ENCODE assay signal across 11 mouse cellular contexts in the genomic region with DNA sequence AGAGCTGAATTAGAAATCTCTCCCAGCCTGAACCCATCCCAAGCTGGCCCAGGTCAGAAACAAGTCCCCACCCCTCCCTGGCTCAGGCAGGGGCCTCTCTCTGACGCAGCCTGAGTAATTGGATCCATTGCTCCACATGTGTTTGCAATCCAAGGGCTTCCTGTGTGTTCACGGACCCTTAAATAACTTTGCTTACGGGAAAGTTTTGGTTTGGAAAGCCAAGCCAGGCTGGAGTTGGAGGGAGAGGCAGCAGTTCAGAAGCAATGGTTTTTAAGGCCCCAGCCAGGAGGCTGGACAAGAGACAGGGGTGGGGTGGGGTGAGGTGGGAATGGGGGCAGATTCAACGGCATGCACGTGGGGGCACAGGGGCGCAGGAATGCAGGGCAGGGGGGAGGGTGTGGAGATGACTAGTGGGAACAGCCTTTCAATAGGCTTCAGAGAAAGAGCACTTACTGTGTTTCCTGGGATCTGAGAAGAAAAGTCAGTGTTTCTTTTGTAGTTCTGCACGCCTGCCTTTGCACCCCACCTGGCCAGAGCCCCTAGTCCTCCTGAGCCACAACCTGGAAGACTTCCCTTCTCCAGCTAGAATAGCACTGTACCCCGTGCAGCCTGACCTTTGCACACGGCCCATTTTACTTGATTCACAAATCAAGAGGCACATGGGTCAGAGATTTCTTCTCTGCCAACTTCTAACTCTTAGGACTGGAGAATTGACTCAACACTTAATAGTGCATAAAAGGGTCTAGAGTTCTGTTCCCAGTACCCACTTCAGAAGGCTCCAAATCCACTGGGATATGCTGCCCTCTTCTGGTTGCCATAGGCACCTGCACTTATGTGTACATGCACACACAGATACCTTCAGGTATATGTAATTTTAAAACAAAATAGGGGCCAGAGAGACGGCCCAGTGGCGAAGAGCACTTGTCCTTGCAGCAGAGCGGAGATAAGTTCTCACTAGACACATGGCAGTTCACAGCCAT. TPM values are rescaled to one million over a fixed set of nuclear protein-coding genes. Genes with fewer than 3 reads are reported as not detected.
A peak's percentile ranks its signal among the peaks of the same experiment; 100 is the strongest.
DNase-seq lines count a peak whose midpoint lies in the region; ATAC-seq and TF ChIP-seq lines count a peak whose summit lies in the region.
"Had no signal": no experiment of that assay in that cellular context is flagged by ENCODE, and none has a peak within 500 bp of the region (broad histone marks: within the 10 kb centered on the region; RNA-seq: fewer than 3 reads in every experiment).

No protein-coding gene starts in this region.

- DNase-seq in hindbrain, embryonic 11.5 days (ENCODE audit: low spot score), result peak; percentile 44
- no peak for DNase-seq in hindbrain, embryonic 14.5 days (ENCODE audit: low spot score)
- DNase-seq in Muller cell, postnatal 12 days (ENCODE audit: inconsistent ontology term), result peak; percentile 45
- DNase-seq in frontal cortex, adult 2 months (ENCODE audit: extremely low spot score in 1 of 2, low spot score in 1 of 2), result no peak
- no peak for DNase-seq in spleen, postnatal 36 days (ENCODE audit: low spot score in 2 of 2)
- DNase-seq: cerebellum, postnatal 36 days; kidney, postnatal 14 days had no signal

- no peak for ATAC-seq in hindbrain, embryonic 11.5 days (ENCODE audit: low FRiP score)
- no peak for ATAC-seq in hindbrain, embryonic 14.5 days (ENCODE audit: low FRiP score)
- ATAC-seq in limb, embryonic 15.5 days (ENCODE audit: insufficient number of reproducible peaks, low FRiP score, low TSS enrichment, low read depth), result peak; percentile 86
- no peak for ATAC-seq in liver, embryonic 12.5 days
- ATAC-seq: Patski had no signal

- no peaks in the 10 kb centered on the region for H3K4me1 ChIP-seq in hindbrain, embryonic 11.5 days (replicated peaks; ENCODE audit: control insufficient read depth, insufficient read depth, low read length)
- H3K4me1 ChIP-seq in hindbrain, embryonic 14.5 days (replicated peaks; ENCODE audit: control insufficient read depth, insufficient read depth, low read length), result no peaks in the 10 kb centered on the region
- H3K4me1 ChIP-seq in embryonic fibroblast, embryonic 13.5 days (ENCODE audit: control insufficient read depth, insufficient read depth, low read length), result peaks cover 12% of the 10 kb centered on the region
- peaks cover 40% of the 10 kb centered on the region for H3K4me1 ChIP-seq in limb, embryonic 15.5 days
- H3K4me1 ChIP-seq in liver, embryonic 12.5 days, result no peaks in the 10 kb centered on the region

- no peak overlapping the region for H3K4me2 ChIP-seq in hindbrain, embryonic 11.5 days (replicated peaks; ENCODE audit: low read depth, low read length)
- H3K4me2 ChIP-seq in hindbrain, embryonic 14.5 days (replicated peaks), result no peak overlapping the region
- peak overlapping the region; percentile 19; the same call in 1 of the 2 replicates for H3K4me2 ChIP-seq in limb, embryonic 15.5 days
- H3K4me2 ChIP-seq in liver, embryonic 12.5 days, result no peak overlapping the region

- H3K36me3 ChIP-seq in hindbrain, embryonic 11.5 days (ENCODE audit: control insufficient read depth, insufficient read depth, low read length), result no peaks in the 10 kb centered on the region
- no peaks in the 10 kb centered on the region for H3K36me3 ChIP-seq in hindbrain, embryonic 14.5 days (replicated peaks; ENCODE audit: control insufficient read depth, insufficient read depth)
- H3K36me3 ChIP-seq in limb, embryonic 15.5 days, result no peaks in the 10 kb centered on the region
- no peaks in the 10 kb centered on the region for H3K36me3 ChIP-seq in liver, embryonic 12.5 days

- no peak overlapping the region for H3K4me3 ChIP-seq in hindbrain, embryonic 11.5 days (ENCODE audit: low read depth, low read length)
- H3K4me3 ChIP-seq in hindbrain, embryonic 14.5 days (replicated peaks; ENCODE audit: low read length), result no peak overlapping the region
- H3K4me3 ChIP-seq in embryonic fibroblast, embryonic 13.5 days (ENCODE audit: insufficient read depth, low read length), result no peak overlapping the region
- no peak overlapping the region for H3K4me3 ChIP-seq in limb, embryonic 15.5 days
- H3K4me3 ChIP-seq in liver, embryonic 12.5 days, result no peak overlapping the region

- H3K27me3 ChIP-seq in hindbrain, embryonic 11.5 days (ENCODE audit: control insufficient read depth, insufficient read depth, low read length), result no peaks in the 10 kb centered on the region
- H3K27me3 ChIP-seq in hindbrain, embryonic 14.5 days (ENCODE audit: control insufficient read depth, insufficient read depth, low read length), result no peaks in the 10 kb centered on the region
- H3K27me3 ChIP-seq in limb, embryonic 15.5 days, result no peaks in the 10 kb centered on the region
- H3K27me3 ChIP-seq in liver, embryonic 12.5 days (replicated peaks), result no peaks in the 10 kb centered on the region; the same call in 1 of the 2 replicates

- no peak for TF ChIP-seq CTCF in embryonic fibroblast, embryonic 13.5 days (IDR thresholded peaks at IDR 0.05; ENCODE audit: borderline replicate concordance, insufficient read depth, low read length)

- 75% methylated on average over 12 of the region's 12 CpGs for WGBS in hindbrain, embryonic 11.5 days
- WGBS in hindbrain, embryonic 14.5 days, result 79% methylated on average over 12 of the region's 12 CpGs
- 39% methylated on average over 12 of the region's 12 CpGs for WGBS in limb, embryonic 15.5 days
- 64% methylated on average over 12 of the region's 12 CpGs for WGBS in liver, embryonic 12.5 days (ENCODE audit: insufficient replicate concordance)

- no peaks in the 10 kb centered on the region for H3K9me3 ChIP-seq in hindbrain, embryonic 11.5 days (ENCODE audit: control insufficient read depth, low read length)
- H3K9me3 ChIP-seq in hindbrain, embryonic 14.5 days (ENCODE audit: control insufficient read depth, low read length), result peaks cover 4% of the 10 kb centered on the region; the same call in 1 of the 2 replicates
- no peaks in the 10 kb centered on the region for H3K9me3 ChIP-seq in limb, embryonic 15.5 days
- H3K9me3 ChIP-seq in liver, embryonic 12.5 days (replicated peaks), result no peaks in the 10 kb centered on the region

- no peak overlapping the region for H3K9ac ChIP-seq in hindbrain, embryonic 11.5 days (ENCODE audit: low read depth, low read length)
- no peak overlapping the region for H3K9ac ChIP-seq in hindbrain, embryonic 14.5 days
- H3K9ac ChIP-seq in limb, embryonic 15.5 days, result no peak overlapping the region
- H3K9ac ChIP-seq in liver, embryonic 12.5 days, result no peak overlapping the region

- H3K27ac ChIP-seq in hindbrain, embryonic 11.5 days (ENCODE audit: low read depth, low read length), result peak overlapping the region; percentile 42; the same call in 1 of the 2 replicates
- no peak overlapping the region for H3K27ac ChIP-seq in hindbrain, embryonic 14.5 days
- H3K27ac ChIP-seq in embryonic fibroblast, embryonic 13.5 days (ENCODE audit: insufficient read depth, low read length), result peak overlapping the region; percentile 92
- peak overlapping the region; percentile 92 for H3K27ac ChIP-seq in limb, embryonic 15.5 days
- H3K27ac ChIP-seq in liver, embryonic 12.5 days, result no peak overlapping the region

- no peak for TF ChIP-seq POLR2A in embryonic fibroblast, embryonic 13.5 days (IDR thresholded peaks at IDR 0.05; ENCODE audit: low read depth, low read length)

RNA-seq across cellular contexts. Expression of gene Tspan11, which starts 16.8 kb away (rescaled TPM):
- 17.4 and 17.9 TPM in 2 replicates for polyA plus RNA-seq in hindbrain, embryonic 11.5 days (2014; fragmentation: Nextera tagmentation; extraction: Ambion mirVana)
- 4.2 and 5.6 TPM in 2 replicates for polyA plus RNA-seq in hindbrain, embryonic 14.5 days (2014; fragmentation: Nextera tagmentation; extraction: Ambion mirVana)
- polyA plus RNA-seq in embryonic fibroblast, embryonic 13.5 days (2011; ENCODE audit: insufficient read length, low read depth, missing spikeins), result 12.8 and 17.9 TPM in 2 replicates
- 25.3 and 25.4 TPM in 2 replicates for polyA plus RNA-seq in limb, embryonic 15.5 days (2015; fragmentation: Nextera tagmentation; extraction: Ambion mirVana)
- 0.94 and 2.1 TPM in 2 replicates for polyA plus RNA-seq in frontal cortex, adult 2 months (2012; rRNA removed)
- 0.43 and 1.5 TPM in 2 replicates for polyA plus RNA-seq in liver, embryonic 12.5 days (2016; fragmentation: Nextera tagmentation; extraction: Ambion mirVana)
- polyA plus RNA-seq: Patski had no signal

Comparison
In these comparisons a context has a peak if more than half of its experiments do, and no peak if none do; other contexts are left out.
1. DNase-seq: peak in hindbrain, embryonic 11.5 days (single experiment) and Muller cell, postnatal 12 days (single experiment); none in hindbrain, embryonic 14.5 days (single experiment), frontal cortex, adult 2 months (0 of 2) and spleen, postnatal 36 days (0 of 2).
2. H3K27ac ChIP-seq: peak in hindbrain, embryonic 11.5 days (single experiment), embryonic fibroblast, embryonic 13.5 days (single experiment) and limb, embryonic 15.5 days (single experiment); none in hindbrain, embryonic 14.5 days (single experiment) and liver, embryonic 12.5 days (single experiment).